Mouse (Mus musculus) lung, postnatal 14 days (tissue): Measurements from ENCODE around the gene Cdc42se1.

Source experiments
- DNase-seq: peaks from one replicate; pipeline ENCODE4 v3.0.0; 2021

The Cdc42se1 gene

DNA sequence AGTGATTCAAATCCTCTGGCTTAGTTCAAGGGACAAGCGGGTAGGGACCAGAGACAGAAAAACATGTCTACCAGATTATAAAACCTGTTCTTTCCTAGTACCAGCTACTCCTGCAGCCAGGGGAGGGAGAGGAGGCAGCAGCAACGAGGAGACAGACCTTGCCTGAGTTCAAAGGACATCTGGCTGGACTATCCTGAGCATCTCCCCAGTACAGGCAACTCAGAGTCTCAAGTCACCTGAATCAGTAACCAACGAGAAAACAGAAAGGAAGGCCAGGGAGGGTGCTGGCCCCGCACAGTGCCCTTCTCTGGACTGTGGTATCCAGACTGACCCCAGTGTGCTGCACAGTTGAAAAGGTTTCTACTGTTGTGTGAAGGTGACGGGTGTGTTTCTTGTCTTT lies 28.4 kb downstream of the Cdc42se1 start:
- DNase-seq, result no peak

DNA sequence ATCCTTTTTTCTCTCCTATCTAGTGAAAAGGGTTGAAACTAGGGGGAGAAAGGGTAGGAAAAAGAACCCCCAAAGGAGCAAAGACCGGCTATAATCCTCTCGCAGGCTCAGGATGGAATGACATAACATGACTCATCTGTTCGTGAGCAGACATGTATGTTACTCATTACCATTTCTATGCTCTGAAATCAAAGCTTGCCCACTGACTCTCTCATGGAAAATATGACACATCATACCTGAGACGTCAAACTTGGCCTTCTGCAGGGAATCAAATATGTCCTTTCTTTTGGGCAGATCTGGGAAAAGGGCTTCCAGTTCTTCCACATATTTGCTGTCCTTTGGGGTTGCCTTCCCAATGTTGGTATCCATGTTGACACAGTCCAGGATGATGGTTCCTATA lies 33.4 kb downstream of the Cdc42se1 start:
- DNase-seq, result no peak

DNA sequence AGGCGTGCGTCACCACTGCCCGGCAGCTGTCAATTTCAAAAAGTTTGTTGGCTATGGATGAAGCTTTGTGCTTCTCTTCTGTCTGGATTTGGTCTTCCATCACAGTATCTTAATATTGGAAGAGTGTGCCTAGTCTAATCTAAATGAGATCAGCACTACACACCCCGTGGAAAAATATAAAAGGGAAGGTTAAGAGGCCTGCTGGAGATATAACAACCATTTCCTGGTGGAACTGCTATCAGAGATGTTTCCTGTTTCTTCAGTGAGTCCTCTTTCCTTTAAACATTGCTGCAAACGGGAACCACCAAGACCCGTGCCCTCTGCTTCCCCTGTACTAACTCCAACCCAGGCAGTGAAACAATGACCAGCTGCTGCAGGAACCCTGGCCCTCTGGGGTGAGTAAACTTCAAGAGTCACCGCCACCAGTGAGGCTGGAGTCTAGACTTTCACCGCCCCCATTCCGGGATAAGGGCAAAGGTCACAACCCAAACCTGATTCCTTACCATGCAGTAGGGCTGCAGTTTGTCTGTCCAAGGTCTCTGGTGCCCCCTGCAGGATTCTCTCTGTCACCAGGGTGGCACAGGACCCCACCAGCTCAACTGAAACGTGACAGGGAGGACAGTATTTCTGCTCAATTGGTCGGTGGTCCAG lies 34.7 kb downstream of the Cdc42se1 start:
- peak; percentile 85 for DNase-seq

DNA sequence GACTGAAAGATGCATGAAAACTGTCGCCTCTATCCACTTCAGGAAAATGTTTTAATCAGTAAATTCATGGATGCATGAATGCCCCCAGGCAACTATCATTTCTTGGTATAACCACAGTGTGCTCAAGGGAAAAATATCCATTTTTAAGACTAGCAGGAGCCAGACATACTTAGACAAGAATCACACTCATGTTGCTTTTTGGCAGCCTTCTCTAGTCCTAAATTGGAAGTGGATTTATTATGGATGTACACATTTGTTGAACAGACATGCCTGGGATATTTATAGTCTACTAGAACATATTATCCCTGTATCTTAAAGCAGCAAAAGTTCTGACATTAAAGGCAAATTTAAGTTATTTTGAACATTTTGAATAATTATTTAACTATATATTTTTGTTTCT lies 36.2 kb downstream of the Cdc42se1 start:
- DNase-seq, result no peak

DNA sequence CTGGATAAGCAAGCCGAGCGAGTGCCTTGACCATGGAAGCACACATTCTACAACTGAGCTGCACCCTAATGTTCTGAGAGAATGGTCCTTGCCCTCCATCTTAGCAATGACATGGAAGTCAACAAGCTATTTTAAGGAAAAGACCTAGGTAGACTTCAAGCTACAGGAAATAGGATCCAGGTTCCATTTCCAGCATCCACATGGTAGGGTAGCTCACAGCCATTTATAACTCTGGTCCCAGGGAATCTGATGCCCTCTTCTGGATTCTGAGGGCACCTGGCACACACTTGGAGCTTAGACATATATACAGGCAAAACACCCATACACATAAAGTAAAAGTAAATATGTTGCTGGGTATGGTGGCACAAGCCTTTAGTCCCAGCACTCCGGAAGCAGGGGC lies 37.5 kb downstream of the Cdc42se1 start:
- no peak for DNase-seq

DNA sequence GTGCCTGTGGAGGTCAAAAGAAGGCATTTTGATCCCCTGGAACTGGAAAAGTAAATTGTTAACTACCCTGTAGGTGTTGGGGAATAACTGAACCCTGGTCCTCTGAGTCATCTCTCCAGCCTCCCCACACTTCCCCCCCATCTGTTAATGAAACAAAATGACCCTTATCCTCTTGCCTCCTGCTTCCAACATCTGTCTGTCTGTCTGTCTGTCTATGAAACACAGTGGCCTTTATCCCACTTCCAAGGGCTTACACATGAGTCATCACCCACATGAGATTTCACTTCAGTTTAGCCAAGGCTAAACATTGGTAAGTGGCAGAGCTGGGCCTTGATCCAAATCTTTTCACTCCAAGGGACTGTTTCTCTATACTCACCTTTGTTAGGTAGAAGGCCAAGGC lies 39.3 kb downstream of the Cdc42se1 start:
- no peak for DNase-seq

DNA sequence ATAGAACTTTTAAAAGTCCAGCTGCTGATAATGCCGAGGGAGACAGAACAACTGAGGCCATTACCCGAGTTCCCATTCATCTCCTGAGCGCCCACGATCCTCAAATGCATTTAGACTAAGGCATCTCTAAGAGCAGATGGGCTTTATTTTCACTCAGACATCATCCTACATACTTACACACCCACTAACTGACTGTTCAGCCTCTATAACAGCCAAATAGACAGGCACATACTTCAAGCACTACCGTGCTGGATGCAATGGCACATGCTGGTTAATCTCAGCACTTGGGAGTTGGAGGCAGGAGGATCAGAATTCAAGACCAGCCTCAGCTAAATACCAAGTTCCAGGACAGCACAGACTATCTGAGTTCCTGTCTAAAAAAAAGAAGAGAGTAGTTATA lies 41.3 kb downstream of the Cdc42se1 start:
- DNase-seq, result no peak

DNA sequence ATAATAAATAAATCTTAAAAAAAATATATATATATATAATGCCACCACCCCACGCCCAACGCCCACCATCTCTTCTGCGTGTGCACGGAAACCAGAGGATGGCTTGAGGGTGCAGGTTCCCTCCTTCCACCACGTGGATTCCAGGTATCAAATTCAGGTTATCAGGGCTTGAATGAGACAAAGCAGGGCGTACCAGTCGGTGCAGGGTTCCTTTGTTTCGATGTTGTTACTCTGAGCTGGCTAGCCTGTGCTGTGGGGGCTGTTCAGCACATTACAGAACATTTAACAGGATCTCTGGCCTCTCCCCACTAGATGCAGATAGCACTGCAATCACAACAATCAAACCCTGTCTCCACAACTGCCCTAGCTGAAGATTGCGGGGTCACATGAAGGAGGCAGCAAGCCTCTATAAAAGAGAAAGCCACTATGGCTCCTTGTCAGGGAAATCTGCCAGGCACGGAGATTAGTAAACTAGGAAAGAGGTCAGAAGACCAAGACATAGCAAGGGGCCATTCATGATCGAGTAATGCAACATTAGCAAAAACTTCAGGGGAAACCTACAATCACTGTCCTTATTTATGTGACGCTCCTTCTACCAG lies 42.3 kb downstream of the Cdc42se1 start:
- no peak for DNase-seq

DNA sequence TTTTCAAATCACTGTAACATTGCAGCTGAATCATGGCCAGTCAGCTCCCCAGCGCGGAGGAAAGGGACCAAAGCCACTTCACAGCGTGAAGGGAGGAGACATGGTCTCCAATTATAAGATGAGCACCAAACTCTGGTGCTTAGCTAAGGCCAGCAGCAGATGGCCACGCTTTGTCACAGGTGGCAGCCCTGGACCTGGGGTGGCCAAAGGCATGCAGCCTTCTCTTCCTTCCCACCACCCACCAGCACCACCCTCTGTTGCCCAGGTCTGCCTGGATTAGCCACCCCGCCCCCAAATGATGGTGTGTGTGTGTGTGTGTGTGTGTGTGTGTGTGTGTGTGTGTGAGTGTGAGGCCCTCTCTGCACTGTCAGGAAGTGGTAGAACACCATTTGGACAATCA lies 44.9 kb downstream of the Cdc42se1 start:
- no peak for DNase-seq

DNA sequence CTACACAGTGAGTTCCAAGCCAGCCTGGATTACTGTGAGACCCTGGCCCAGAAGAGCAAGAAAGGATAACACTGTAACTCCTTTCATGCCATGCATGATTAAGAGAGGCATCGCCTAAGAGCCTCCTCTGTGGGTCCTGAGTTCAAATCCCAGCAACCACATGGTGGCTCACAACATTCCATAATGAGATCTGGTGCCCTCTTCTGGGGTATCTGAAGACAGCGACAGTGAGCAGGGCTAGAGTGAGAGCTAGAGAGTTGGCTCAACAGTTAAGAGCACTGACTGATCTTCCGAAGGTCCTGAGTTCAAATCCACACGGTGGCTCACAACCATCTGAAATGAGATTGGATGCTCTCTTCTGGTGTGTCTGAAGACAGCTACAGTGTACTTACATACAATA lies 45.9 kb downstream of the Cdc42se1 start:
- no peak for DNase-seq

DNA sequence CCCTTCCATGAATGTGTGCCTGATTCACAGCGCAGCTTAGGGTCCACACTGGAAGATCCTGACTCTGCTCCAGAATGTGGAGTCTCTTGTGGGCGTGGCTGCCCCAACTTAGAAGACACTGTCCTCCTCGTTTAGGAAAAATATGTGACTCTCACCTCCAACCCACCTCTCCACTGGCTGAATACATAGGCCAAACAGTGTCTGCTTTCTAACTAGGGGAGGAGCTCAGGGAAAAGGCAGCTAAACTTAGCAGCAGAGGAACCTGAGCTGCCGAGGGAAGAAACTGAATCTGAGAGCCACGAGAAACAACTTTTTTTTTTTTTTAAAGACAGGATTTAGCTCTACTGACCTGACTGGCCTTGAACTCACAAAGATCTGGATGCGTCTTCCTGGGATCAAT lies 46.6 kb downstream of the Cdc42se1 start:
- no peak for DNase-seq

DNA sequence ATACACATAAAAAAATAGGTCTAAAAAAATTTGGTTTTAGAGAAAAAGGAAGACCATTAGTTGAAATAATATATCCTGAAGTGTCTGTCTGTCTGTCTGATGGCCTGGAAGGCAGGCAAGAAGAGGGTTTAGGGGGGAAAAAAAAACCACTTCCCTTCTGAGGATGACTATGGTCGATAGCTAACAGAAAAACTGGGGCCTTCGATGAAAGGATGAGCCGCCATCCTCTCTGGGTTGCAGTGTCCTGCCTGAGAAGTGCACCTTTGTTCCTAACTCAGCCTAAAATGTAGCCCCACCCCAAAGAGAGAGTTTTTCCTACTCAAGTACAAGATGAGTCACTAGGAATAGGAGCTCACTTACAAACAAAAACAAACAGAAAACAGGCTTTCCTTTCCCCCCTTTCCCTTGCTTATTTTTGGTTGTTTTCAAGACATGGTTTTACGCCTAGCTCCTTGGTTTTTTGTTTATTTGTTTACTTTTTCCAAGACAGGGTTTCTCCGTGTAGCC lies 47.9 kb downstream of the Cdc42se1 start:
- no peak for DNase-seq

DNA sequence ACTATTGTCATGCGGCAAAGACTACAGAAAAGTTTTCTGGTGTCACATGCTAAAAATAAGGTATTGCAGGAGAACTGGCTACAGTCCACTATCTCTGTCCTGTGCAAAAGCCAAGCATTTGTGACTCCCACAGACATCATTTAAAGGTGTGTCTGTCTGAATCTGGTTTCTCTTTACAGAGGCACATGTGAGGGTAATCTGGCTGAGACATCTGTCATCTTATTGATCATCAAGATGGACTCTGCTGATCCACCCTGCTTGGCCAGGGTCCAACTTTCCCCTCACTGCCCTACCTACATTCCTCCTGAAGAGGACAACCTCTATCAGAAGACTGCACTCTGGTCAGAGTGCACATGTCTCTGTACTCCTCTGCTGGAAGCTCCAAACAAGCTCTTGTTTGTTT lies 48.6 kb downstream of the Cdc42se1 start:
- no peak for DNase-seq

DNA sequence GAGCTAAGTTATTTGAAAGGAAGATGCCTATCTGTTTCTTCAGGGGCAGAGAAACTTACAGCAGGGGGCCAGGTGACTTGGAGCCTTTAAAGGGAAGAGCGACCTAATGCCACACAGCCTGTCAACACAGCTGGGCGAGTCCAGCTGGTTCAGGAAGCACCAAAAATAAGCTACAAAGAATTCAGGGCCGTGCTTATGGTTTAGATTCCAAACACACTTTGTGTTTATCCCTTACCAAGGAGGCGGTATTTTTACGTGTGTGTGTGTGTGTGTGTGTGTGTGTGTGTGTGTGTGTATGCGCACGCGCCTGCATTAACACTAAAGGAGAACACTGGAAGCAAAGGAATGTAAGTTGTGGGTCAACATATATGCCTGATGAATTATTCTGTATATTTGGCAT lies 52.2 kb downstream of the Cdc42se1 start:
- peak; percentile 44 for DNase-seq

DNA sequence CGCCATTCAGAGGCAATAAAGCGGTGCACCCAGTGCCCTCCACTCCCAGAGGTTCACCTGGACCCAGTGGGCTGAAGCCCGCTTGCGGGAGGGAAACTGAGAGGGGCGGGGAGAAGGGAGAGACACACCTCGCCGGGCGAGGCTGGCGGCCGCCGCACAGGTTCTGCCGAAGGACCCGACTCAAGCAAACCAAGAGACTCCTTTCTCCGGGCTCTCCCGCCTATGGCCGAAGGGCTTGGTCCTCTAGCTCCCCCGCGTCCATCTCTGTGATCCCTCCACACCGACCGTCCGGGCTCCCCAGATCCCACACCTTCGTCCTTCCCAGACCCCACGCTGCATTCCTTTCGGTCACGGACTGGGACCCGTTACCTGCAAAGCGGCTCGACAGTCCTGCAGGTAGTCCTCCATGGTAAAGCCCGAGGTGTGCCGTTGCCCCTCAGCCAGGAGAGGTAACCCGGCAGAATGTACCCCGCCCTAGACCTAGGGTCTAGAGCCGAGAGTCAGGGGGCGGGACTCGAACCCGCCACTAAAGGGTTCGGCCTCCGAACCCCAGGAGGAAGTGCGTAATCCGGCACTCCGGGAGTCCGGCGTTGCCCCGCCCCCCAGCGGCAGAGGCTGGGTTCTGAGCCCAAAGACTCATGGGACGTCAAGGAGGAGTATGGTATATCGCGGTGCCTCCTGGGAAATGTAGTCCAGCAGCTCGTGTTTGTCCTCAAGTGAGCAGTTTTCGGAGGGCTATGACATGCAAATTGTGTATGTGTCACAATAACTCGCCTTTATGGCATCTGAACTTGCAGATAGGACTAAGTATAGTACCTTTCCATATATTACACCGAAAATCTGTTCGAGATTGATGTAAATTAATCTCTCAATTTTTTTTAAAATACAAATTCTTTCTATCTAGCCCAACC lies 52.9 kb downstream of the Cdc42se1 start, which contains the start of the genes Mindy1 and Prune1:
Gene Mindy1, plus strand, starts transcription at position 130 of the 911 bp plus-strand sequence.
Gene Prune1, minus strand, starts transcription at position 861 of the 911 bp plus-strand sequence.
- peak; percentile 99 for DNase-seq

DNA sequence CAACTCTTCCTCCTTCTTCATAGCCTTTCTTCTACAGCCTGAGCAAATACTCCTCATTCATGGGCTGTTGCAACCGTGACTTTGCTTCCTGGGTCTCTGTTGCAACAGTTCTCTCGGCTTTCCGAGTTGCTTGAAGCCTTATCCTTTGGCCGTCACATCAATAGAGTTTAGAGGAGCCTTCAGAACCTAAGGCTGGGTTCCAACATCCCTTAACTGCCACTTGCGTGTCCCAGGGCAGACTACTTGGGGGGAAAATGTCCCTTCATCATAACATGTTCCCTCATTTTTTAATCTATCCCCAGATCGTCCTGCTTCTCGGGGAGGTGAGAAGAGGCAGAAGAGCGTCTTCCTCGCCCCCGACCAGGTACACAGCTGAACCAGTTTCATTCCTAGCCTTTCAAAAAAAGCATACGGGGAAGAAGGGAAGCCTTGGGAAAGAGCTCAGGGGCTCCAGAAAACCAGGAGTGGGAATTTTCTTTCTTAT lies 53.9 kb downstream of the Cdc42se1 start:
- peak; percentile 66 for DNase-seq

DNA sequence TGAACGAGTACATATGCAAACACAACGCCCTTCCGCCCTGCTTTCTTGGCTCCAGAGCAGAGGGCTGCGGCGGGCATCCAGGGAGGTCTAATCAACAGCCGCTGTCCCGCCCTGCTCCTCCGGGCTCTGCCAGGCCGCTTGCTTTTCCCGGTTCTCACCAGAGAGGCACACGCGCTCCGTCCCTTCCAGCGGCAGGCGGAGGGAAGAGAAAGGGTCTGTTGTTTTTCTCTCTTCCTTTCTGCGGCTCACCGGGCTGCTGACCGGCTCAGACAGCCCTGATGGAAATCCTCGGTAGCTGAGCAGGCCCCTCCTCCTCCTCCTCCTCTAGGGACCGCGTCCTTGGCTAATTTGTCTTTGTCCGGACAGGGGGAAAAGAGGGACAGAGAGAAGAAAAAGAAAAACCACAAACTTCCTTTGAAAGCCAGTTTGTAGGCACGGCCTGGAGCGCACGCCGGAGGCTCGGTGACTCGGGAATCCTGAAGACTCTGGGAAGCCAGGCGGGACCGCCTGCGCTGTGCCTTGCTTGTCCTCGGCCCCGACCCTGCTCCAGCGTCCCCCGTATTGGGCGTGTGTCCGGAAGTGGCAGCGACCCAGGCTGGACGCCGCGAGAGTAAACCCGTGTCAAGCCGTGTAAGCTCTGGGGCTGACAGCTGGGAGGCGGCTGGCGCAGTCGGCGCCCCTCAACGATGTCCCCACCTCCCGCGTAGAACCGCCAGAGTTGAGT lies 54.5 kb downstream of the Cdc42se1 start:
- DNase-seq, result peak; percentile 82

DNA sequence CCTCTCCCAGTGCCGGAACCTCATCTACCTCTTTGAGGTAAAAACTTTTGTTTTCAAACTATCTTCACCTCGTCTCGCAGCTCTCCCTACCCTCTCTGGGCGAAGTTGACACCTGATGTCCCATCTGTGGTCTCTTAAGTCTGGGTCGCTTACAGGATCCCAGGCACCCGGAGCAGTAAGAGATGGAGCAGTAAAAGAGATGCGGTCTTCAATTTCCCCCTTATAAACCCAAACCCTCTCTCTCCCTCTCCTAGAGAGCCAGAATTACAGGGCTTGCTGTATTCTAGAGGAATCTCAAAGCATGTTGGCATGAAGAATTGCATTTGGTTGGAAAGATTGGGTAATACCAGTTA lies 55.0 kb downstream of the Cdc42se1 start:
- DNase-seq, result no peak

DNA sequence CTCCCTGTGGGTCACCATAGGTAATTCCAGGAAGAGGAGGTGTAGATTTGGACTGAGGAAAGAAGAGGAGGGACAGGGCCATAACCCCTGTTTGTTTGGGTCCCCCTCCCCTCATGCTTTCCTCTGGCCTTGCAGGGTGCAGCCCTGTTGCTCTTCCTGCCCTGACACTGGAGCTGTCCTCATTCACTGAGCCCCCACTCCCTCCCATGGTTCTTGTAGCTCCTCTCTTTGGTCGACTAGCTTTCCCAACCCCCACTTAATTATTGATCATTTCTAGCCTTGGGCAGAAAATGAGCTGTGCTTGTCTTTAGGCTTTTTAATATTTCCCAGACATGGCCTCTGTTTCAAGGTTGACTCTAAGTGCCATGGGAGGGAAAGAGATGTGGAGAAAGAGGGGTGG lies 55.5 kb downstream of the Cdc42se1 start:
- no peak for DNase-seq

DNA sequence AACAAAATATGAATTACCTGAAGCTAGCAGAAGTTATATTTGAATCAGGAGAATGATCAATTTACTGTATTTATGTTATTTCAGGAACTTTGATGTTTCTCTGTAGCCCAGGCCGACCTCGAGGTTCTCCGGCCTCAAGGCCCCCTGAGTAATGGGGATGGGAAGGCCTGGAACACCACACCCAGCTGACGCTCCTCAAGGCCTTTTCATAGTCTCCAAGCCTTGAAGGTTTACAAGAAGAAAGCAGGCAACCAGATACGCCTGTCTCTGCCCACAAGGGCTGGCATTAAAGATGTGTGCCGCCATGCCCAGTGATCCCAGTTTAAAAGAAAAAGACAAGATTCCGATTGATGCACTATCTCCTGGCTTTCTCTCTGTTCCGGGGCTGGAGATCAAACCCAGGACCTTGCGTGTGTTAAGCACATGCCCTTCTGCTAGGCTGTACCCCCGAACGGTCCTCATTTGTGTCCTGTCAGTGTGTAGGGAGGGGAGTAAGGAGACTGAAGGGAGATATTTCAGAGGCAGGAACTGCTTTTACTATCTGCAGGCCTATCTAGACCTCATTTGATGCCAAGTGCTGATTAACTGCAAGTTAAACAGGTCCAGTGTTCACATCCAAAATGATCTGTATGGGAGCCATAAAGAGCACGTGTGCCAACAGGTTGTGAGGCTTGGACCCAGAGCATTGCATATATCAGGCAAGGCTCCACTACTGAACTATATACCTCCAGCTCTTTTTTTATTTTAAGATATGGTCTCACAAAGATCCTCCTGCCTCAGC lies 56.2 kb downstream of the Cdc42se1 start:
- DNase-seq, result no peak

DNA sequence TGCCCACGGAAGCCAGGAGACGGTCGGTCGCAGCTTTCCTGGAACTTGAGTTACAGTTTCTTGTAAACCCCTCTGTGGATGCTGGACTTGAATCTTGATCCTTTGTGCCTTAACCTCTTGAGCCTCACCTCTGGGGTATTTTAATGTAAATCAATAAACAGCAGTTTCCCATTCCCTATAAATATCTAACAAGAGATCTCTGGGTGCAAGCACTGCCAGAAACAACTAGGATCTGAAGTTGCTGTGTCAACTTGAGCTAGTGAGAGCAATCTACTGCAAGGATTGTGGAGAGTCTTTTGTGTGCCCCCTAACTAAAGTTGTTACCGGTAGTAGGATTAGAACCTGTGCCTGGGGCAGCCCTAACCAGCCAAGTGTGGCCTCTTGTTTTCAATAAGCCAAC lies 56.9 kb downstream of the Cdc42se1 start:
- no peak for DNase-seq
